Mouse (Mus musculus): Measurements from ENCODE around the gene Cdkl1.

The Cdkl1 gene

DNA sequence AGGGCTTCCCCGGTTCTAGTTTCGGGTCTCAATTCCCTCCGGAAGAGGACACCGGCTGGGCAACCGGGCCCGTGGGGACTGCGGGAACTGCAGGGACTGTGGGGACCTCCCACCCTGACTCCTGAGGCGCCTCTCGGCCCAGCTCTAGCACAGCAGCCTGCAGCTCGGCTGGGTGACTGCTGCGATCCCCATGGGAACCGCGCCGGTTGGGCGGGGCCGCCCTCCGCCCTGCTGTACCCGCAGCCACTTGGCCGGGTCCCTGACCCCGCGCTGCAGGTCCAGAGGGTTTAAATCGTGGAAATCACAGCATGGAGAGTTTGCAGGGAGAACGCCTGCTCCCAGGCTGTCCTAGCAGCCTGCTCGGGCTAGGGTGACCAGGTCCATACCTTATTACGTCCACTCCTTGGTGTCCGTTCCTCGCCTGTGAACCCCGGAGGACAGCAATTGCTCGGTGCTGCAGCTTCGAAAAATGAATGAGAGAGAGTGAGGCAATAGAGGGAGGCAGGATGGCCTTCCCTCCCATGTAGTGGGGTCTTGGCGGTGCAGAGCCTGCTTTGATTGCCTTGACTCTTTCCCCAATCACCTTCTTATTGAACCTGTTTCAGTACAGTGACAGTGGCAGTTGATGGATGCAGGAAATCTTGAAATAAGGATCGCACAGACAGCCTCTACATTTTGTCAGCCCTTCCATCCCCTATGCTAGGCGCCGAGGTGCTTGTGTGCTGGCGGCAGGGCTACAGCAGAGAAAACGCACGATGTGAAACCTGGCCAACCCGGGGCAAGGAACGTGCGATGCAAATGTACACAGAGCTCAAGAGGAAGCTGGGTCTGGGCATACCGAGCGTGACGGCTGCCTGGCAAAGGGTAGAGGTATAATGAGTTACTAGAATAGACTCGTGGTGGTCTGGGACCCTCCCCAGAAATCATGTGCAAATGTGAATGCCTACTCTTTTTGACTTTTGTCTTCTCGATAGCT, at the start of gene Cdkl1:
Gene Cdkl1 (minus strand): TSS at position 738 of the 976 bp plus-strand sequence.
- DNase-seq, result peak; percentile 95

DNA sequence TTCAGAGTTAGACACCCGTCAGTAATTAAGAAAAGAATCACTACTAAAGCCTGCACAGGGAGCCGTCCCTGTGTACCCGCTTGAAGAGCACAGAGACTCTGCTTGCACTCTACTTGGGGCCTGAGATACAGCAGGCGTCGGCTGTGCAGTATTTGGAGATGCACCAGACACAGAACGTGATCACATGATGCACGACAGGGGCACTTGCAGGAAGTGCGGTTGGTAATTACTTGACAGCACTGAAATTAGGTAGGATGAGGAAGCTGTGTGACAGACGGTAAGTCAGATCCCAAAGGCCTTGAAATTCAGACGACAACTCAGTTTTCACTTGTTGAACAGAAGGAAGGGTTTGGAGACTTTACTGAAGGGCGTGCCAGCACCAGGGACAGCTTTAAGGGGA, 47.3 kb upstream of the Cdkl1 start:
- no peak for DNase-seq

GRCm38 (mm10) chr12:69833982-69834604, 43.0 kb upstream of the Cdkl1 start:
- DNase-seq, result peak; percentile 72

GRCm38 (mm10) chr12:69831239-69831910, 40.3 kb upstream of the Cdkl1 start:
- DNase-seq, result no peak

GRCm38 (mm10) chr12:69828214-69828613, 37.1 kb upstream of the Cdkl1 start:
- peak; percentile 54 for DNase-seq

GRCm38 (mm10) chr12:69824881-69825597, 34.0 kb upstream of the Cdkl1 start:
- no peak for DNase-seq

GRCm38 (mm10) chr12:69814272-69814671, 23.2 kb upstream of the Cdkl1 start:
- peak; percentile 95 for DNase-seq

- DNase-seq, result peak; percentile 72
These were observed 22.5 kb upstream of the Cdkl1 start for GRCm38 (mm10) chr12:69813596-69813995.

DNA sequence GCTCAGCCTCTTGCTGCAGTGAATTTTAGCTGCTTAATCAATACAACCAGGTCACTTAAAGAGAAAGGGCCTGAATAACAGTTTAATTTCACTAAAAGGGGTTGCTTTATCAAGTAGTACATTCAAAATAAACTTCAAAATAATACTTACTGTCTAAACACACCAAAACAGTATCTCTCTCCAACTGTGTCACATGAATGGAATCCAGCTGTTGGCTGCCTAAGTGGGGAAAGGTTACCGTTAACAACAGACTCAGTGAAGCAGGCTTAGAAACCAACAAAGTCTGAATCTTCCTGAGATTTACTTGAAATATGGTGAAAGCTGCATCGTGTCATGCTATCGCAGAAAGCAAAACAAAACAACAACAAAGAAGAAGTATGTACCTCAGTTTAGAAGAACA, 21.9 kb upstream of the Cdkl1 start:
- peak; percentile 77 for DNase-seq

- peak; percentile 12 for DNase-seq
These were observed 20.9 kb upstream of the Cdkl1 start for GRCm38 (mm10) chr12:69811976-69812375.

DNA sequence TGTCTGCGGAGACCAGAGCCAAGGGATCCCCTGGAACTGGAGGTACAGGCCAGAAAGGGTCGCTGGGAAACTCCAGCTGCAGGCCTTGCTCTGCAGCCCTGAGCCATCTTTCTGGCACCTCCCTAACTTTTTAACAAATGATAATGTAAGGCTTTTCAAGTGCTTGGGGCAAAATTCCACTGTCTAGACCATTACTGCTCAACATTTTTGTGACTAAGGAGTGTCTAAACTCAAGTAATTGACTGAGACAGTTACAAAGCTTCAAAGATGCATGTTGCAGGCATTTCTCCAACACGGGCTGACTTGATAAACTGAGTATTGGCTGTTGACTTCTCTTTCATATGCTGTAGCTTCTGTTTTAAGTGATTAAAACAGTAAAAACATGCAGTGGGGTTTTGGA, 18.4 kb upstream of the Cdkl1 start:
- peak; percentile 49 for DNase-seq

- DNase-seq, result peak; percentile 80
These were observed 16.4 kb upstream of the Cdkl1 start for GRCm38 (mm10) chr12:69807399-69807985.

DNA sequence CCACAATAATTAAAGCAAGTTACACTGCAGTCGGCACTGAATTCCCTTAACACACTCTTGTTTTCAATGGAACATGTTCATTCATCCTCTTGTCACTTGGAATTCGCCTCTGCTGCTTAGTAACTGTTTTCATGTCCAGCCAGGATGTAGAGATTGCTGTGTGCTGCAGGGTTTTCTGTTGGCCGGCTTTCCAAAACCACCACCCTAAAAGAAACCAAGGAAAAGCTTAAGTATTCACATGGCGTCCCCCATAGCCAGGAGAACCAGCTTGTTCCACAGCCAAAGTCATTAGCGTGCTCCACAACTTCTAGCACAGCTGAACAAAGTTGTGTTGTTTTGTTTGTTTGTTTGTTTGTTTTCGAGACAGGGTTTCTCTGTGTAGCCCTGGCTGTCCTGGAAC, 14.1 kb upstream of the Cdkl1 start:
- DNase-seq, result peak; percentile 24

DNA sequence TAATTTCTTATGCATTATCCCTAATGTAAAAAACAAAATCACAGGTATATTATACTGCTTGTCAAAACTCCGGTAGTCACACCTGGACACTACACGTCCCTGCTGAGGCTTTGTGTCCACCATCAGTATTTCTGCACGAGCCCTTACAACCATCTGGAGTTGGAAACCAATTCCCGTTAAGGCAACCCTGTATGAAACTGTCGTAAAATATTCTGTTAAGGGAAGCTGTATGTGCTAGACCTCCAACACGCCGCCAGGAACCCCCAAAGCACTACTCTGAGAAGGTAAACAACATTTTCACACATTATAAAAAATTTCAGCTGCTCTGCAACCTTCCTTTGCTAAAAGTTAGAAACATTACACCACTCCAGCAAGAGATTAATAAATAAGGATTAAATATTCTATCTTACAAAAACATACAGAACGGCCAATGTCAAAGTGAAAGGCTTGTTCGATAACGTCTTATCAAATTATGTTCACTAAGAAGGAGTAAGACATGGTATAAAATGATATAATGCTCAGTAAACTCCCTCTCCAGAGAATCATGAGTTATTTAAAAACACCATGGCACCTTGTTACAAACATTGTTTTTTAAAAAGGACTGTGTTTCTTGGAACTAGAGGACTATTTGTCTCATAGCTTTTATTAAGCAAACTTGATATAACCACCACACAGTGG, 13.5 kb upstream of the Cdkl1 start:
- DNase-seq, result peak; percentile 52

GRCm38 (mm10) chr12:69803196-69803595, 12.1 kb upstream of the Cdkl1 start:
- peak; percentile 76 for DNase-seq

DNA sequence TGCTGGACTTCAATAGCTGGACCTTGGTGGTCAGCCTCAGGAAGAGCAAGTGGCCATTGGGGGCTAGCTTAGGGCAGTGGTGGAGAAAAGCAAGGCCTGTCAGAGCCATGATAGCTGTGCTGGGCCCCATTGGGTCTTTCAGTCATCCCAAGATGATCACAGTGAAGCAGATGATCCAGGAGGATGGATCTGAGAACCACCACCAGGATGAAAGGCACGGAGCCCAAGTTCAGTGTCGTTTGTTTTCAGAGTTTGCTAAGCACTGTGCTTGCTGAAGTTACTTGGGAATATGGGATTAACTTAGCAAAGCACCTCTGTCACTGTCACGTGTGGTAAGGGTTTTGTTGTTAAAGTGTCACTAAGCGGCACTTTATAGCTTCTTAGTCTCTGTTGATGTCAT, 9.5 kb upstream of the Cdkl1 start:
- DNase-seq, result peak; percentile 54

DNA sequence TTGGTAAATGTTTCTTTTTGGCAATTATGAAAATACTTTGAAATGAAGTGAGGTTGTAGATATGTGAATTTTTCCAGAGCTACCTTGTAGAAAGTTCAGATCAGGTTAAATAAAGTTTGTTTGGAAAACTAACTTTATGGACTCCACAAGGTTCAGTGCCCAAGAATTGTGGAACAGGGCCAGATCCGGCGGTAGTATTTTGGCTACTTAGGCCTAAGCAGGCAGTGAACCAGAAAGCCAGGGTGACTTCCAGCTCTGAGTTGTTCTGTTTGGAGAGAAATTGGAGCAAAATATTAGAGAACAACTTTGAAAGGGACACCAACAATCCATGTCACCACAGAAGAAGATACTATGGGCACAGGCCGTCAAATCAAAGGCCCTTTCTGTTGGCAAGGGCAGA, 5.2 kb upstream of the Cdkl1 start:
- DNase-seq, result no peak

DNA sequence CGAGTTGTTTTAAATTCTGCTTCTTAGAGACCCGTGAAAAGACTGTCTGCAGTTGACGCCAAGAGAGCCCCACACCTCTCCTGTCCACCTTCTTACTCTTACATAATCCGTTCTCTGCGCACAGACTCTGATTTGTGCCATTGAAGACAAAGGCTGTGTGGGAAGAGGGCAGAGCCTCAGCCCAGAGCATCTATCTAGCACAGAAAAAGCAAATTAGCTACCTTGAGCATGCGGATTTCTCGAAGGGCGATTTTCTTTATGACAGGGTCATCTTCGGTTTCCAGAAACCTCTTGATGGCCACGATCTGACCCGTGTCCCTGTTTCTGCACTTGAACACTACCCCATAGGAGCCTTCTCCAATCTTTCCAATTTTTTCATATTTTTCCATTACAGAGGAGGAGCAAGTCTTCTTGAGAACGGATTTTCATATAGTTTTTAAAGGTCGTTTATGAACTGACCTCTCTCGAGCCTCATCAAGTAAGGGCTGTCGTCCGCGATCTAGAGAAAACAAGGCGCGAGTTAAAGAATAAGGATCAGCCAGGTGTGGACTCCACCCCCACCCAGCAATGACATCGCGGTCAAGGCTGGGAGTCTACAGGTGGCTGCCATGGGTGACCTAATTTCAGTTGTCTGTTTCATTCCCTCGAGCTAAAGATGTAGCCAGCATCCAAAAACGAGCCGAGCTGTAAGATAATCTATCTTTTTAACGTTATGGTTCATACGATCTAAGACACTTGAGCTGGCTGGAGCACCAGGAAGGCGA, 1.1 kb downstream of the Cdkl1 start:
- no peak for DNase-seq

DNA sequence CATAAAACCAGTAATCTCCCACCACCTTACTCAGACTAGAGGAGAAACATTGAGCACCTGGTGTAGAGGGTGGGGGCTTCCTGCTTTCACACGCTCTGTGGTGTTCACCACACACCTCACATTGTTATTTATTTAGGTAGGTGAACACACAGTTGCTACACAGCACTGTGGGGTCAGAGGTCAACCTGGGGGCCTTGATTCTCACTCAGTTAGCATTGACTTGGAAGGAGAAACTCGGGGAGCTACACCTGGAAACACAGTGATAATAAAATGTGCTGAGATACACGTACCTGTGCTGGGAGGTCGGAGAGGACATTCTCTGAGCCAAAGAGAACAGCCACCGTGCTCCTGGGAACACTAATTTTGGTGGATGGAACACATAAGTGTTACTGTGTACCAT, 2.7 kb downstream of the Cdkl1 start:
- DNase-seq, result no peak

DNA sequence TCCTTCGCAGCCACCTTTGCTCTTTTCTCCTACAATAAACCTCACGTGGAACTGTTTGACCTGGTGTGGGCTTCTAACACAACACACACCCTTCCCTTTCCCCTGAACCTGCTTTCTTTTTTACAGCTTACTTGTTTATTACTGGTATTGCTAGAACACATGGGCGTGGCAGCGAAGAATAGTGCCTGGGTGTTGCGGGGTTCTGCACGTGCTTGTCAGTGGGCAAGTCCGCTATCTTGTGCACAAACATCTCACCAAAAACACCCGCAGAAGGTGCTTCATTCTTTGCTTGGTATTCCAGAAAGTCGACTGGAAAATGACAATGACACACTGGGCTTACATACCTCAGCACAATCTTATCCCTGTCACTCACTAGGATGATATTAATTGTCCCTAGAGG, 5.6 kb downstream of the Cdkl1 start:
- DNase-seq, result peak; percentile 68

All from heart, adult 11 months (tissue).